Mouse (Mus musculus) kidney, adult 2 months (tissue): ENCODE measurements around the gene Ankrd6.

Source experiments
- CTCF ChIP-seq: fragments of 200-500 bp; conservative IDR thresholded peaks from 2 replicates; pipeline ENCODE4 v1.5.1; 2011; ENCODE audit warnings: low read depth, mild to moderate bottlenecking, control low read depth, low read length, moderate library complexity, mixed read lengths; ENCODE audit not compliant: insufficient read depth, insufficient read length
- POLR2A ChIP-seq: fragments of 200-500 bp; IDR thresholded peaks from one replicate; pipeline ENCODE4 v1.6.1; 2011; ENCODE audit warnings: low read depth, low read length, control low read depth

GRCm38 (mm10) chr4:32939964-32940363 is 10.7 kb downstream of the Ankrd6 start:
- TF ChIP-seq CTCF (no peak), POLR2A (no peak)
